Mouse (Mus musculus) left cerebral cortex, adult 11 months (tissue): ENCODE results near the gene Arid3c.

ENCODE experiments used
- DNase-seq: peaks from one replicate; pipeline ENCODE4 v3.0.0; 2022; ENCODE audit warnings: low spot score

Gene Arid3c

DNA sequence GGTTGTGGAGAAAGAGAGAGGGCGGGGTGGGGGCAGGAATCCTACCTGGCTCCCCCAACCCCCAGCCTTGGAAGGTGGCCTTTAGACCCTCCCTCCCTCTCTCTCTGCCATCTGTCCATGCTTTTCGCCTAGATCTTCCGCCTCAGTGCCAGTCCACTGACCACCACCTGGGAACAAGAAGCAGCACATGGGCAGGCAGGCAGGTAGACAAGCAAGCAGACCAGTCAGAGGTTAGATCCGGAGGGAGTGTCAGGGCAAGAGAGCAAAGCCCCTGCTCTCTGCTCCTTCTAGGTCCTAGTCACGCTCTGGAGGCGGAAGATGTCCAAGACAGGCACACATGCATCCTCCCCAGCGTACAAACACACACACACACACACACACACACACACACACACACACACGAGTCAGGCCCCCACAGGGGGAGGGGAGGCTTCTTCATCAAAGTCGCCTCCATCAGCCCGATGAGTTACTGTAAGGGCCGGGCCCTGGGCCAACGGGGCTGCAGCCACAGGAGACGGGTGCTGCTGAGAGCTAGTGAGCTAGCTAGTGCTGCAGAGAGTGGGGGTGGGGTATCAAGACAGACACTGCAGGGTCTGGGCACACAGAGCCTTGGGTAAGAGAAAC, 53.8 kb downstream of the Arid3c start:
- no peak for DNase-seq

DNA sequence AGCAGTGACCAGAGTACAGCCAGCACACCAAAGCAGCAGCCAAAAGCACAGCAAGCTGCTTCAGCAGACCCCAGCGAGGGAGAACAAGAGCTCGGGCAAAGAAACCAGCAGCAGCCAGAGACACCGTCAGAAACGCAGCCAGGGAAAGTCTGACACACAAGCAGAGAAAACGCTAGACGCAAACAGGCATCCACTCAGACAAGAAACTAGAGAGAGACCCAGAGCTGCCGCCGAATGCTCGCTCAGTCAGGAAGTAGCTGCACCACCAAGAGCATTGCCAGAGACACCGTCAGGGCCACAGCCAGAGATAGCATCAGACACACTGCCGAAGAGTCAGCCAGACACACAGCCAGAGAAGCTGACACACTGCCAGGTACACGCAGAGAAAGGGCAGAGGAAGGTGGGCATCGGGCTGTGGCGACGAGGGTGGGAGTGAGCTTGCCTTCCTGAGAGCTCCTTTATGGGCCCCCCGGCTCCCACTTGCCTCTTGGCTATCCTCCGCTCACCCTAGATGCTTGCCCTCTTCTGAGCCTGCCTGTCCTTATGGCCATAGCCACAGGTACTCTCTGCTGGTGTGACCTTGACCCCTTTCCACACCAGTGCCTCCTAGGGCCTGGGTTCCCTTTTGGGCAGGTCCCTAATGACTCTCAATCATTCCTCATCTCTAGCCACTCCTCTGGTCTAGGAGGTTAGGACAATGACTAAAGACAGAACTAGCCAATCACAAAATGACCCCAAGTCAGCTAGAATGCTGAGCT, 54.5 kb downstream of the Arid3c start:
- no peak for DNase-seq
